Mouse (Mus musculus) granulocyte monocyte progenitor cell, adult 5-6 weeks (primary cell): ENCODE measurements around the gene Tsc22d4. TPM values are rescaled to one million over a fixed set of nuclear protein-coding genes. Genes with fewer than 3 reads are reported as not detected.
"Not testable (repeated sequence)": the region's sequence is repeated elsewhere in the genome, so short reads cannot be mapped to it uniquely, and the experiment has no call there.

ENCODE experiments used
- ATAC-seq: replicated peaks from 2 replicates; pipeline ENCODE4 v1.8.0; 2016; ENCODE audit warnings: mild to moderate bottlenecking, moderate TSS enrichment, inconsistent platforms; ENCODE audit not compliant: poor library complexity, severe bottlenecking
- total RNA-seq, 2 experiments: library from RNA; stranded (forward) in 1 of 2; stranded (reverse) in 1 of 2; fragments of 200-712, 200-1000 nt in 1 of 2; fragments of >200 nt in 1 of 2; fragmentation: Nextera tagmentation in 1 of 2; gene quantifications; 2 replicates each; pipeline ENCODE4 v1.2.3; 2014 to 2017

The Tsc22d4 gene
- total RNA-seq, 2 experiments from 2014 or later: 71.5 to 74.8 TPM

- no peak for ATAC-seq
Observed at GRCm38 (mm10) chr5:137740506-137740905, 5.0 kb upstream of the Tsc22d4 start.

DNA sequence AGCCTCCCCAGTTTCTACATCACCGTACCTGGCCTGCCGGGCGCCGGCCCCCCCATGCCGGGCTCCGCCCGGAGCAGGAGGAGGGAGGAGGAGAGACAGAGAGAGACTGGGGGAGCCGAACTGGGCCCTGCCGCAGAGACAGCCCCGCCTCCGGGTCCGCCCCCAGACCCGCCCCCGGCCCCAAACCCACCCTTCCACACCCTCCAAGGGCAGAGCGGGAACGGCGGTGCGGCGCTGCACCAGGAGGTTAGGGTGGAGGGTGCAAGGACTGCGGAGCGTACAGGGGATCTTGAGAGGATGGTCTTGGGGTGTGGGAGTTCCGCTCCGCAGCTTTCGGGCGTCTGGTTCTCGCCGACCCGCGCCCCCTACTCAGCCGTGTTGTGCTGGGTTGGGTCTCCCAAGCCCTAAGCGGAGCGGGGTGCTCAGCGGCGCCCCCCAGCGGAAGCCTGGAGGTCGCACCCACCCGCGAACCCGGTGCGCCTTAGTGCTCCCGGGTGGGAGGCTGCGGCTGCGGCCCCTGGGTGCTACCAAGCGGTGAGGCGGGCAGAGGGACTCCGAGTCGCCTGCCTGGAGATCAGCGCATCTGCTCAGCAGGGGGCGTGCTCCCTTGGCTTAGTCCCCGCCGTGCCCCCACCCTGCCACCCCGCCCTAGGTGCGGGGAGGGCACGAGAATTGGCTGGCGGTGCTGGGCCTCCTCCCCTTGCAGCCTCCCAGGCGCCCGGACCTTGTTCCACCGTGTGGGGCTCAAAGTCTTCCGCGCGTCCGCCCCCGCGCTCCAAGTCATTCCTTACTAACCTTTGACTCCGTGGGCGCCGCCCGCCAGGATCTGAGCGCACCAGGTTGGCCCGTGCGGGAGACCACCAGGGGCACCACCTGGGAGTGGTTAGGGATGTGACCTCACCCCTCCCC lies 4.3 kb upstream of the Tsc22d4 start, which contains the start of gene Nyap1:
Nyap1 (minus strand) TSS at position 585 of the 909 bp plus-strand sequence.
- peak; percentile 58 for ATAC-seq

DNA sequence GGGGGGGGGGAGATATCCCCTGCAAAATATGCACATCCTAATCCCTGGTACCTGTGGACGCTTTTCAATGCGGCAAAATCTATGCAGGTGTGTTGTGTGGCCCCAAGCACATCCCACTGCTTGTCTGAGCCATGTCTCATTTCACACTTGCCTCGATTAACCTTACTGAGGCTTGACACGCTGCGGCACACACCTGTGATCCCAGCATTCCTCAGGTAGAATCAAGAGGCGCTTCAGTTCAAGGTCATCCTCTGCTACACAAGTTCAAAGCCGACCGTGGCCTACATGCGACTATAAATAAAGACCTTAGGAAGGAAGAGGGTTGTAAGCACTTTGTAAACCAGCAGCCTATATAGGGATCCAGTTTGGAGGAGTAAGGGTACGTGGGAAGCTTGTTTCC lies 3.5 kb upstream of the Tsc22d4 start:
- ATAC-seq: no peak

- no peak for ATAC-seq
Observed at GRCm38 (mm10) chr5:137742836-137743235, 2.7 kb upstream of the Tsc22d4 start.

DNA sequence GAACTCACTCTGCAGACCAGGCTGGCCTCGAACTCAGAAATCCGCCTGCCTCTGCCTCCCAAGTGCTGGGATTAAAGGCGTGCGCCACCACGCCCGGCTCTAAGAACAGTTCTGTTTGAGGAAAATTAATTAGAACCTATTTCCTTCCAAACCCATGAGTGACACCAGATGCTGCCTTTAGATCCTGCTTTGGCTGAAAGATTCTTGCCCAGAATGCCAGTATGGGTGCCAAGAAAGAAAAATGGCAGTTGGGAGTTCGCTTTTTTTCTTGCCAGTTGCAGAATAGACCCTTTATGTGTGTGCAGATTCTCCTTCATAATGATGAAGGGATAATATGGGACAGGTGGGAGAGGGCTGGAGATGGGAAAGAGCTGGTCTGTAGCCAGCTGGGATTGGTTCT lies 1.3 kb upstream of the Tsc22d4 start:
- no peak for ATAC-seq

GRCm38 (mm10) chr5:137746282-137746850 lies 836 bp downstream of the Tsc22d4 start:
- ATAC-seq: peak; percentile 10; the same call in 1 of the 2 replicates

DNA sequence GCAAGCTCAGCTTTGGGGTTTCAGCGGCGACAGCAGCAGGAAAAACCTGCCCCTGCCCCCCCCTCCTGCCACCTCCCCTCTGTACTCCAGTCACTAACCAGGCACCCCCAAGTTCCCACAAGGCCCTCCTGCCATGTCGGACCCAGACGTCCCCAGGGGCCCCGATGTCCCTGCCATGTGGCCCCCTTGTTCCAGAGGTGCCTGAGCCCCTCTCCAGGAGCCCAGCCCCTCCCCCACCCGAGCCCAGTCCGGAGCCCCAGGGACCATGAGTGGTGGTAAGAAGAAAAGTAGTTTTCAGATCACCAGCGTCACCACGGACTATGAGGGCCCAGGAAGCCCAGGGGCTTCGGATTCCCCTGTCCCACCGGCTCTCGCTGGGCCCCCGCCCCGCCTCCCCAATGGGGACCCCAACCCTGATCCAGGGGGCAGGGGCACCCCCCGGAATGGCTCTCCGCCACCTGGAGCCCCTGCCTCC lies 1.4 kb downstream of the Tsc22d4 start:
- no peak for ATAC-seq

GRCm38 (mm10) chr5:137747326-137747961 lies 1.9 kb downstream of the Tsc22d4 start:
- ATAC-seq: 0 out of 2 replicates have a peak, but pooled peaks have one; percentile 6

DNA sequence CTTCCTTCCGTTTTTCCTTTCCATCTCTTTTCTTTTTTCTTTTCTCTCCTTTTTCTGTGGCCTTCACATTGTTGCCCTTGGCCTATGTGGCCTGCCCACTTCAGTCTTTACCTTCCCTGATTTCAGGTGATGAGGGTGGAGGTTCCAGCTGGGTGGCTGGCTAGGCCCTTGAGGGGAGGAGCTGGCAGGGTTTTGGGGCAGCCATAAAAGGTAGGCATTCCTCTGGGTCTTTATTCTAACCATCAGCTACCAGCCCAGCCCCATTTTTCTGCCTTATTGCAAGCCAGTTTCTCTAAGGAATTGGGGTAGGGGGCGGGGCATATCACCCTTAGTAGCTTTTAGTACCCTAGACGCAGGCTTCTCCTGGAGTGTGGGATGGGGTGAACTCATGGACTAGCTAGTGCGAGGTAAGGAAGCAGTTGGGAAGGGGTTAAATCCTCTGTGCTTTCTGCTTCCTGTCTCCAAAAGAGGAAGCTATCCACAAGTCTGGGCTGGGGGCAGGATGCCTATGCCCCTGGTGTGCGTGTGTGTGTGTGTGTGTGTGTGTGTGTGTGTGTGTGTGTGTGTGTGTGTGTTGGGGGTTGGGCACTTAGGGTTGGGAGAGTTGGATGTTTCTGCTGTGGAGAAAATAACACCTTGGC lies 2.7 kb downstream of the Tsc22d4 start:
- peak; percentile 51 for ATAC-seq

DNA sequence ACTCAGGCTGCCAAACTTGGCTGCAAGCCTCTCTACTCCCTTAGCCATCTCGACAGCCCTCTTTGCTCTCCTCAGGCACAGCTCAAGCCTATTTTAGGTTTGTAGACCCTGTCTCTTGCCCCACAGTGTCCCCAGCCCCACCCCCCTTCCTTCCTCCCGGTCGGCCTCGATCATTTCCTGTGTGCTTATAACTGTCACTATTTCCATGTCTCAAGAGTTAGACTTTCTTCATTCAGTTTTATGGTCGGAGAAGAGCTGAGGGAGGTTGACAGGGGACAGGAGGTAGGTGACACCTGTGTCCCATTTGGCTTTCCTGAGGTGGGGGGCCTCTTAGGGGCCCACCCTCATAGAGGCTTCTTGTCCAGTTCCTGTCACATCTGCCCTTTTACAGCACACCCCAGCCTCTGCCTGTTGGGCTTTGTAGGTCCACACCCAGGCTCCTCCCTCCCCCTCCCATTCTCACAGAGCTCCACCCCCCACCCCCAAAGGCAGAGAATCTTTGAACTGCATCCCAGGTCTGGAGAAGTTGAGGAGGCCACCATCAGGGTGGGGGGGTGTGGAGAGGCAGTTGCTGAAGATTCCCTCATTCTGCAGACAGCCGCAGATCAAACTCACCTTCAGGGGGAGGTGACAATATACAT lies 3.8 kb downstream of the Tsc22d4 start:
- ATAC-seq: peak; percentile 29

- not testable (repeated sequence) for ATAC-seq
Observed at GRCm38 (mm10) chr5:137750212-137750611, 4.7 kb downstream of the Tsc22d4 start.

DNA sequence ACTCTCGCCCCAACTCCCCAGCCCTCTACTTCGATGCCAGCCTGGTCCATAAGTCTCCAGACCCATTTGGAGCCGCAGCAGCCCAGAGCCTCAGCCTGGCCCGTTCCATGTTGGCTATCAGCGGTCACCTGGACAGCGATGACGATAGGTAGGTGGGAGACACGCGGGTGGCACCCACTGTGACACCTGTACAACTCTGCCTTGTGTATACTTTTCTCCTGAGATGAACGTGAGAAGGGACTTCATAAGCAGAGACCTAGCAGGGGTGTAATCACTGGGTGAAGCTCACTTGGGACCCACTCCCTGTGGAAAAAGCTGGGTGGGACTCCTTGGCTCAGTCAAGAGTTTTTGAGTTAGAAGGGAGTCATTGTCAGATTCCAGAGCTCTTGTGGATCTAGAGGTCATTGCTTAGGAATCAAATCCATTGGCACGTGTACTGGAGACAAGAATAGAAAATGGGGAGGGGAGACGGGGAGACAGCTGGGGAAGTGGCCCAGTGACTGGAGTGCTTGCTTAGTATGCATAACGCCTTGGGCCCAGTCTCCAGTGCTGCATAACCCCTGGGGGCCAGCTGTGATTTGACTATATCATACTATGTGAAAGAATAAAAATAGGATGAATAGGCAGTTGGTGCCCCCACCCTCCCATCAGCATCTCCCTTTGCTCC lies 5.8 kb downstream of the Tsc22d4 start:
- no peak for ATAC-seq

DNA sequence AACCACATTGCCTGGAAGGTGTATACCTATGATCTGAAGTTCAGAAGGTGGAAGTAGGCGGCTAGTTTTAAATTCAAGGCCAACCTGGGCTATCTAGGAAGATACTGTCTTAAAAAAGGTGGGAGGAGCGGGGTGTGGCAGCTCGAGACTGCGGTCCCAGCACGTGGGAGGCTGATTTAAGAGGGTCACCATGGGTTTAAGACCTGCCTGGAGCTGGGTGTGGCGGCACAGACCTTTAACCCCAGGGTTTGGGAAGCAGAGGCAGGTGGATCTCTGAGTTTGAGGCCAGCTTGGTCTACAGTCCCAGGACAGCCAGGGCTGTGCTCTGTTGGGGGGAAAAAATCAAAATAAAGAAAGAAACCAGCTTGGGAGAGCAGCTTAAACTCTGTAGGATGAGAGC lies 6.5 kb downstream of the Tsc22d4 start:
- no peak for ATAC-seq

DNA sequence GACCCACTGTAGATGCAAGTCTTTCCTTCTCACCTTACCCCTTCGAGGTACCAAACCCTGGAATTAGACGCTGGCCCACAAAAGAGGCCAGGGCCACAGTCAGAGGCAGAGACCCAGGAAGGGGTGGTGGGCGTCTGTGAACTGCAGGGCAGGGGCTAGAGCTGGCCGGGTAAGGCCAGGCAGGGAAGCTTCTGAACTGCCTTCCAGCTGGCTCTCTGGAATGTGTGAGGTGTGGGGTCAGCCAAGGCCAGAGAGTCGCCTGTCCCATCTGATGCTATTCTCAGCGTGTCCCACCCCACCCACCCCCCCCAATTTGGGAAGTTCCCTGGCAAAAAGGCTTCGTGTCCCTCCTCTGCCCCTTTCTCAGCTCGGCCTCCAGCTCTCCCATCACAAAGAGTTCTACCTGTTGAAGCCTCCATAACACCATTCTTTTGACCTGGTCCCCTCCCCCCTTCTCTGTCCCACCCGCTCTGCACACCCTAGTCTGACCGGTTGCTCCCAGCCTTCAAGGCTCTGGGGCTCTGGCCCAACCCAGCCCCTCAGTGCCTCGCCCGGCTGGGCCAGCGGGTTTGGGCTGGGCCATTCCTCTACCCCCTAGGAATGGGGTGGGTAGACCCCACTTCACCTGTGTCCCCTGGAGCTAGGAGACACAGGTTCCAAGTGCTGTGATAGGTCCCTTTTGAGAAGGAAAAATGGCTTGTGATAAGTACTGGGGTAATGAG lies 7.7 kb downstream of the Tsc22d4 start:
- ATAC-seq: no peak

GRCm38 (mm10) chr5:137755425-137755824 lies 9.9 kb downstream of the Tsc22d4 start:
- no peak for ATAC-seq

GRCm38 (mm10) chr5:137756106-137756505 lies 10.6 kb downstream of the Tsc22d4 start:
- no peak for ATAC-seq

GRCm38 (mm10) chr5:137756882-137757661 lies 11.5 kb downstream of the Tsc22d4 start:
- peak; percentile 67 for ATAC-seq

DNA sequence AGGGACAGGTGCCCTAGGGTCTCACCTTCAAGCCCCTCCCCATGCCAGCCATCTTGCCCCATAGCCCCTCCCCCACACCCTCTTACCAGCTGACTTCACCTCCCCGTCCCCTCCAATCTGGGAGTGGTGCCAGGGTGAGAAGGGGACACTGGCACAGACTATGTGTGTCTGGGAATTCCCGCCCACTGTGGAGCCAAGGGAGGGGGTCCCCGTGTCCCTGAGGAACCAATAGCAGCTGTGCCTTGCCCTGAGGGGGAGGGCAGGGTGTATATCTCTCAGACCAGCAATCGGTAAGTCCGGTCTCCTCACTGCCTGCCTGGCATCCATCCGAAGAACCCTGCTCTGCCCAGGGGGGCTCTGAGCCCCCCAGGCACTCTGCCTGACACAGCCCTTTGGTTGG lies 12.4 kb downstream of the Tsc22d4 start:
- ATAC-seq: no peak
